Mouse (Mus musculus) activated CD4-positive, CD25-positive, alpha-beta regulatory T cell, adult 4 months (primary cell): ENCODE data around the gene Rpl6. TPM values are rescaled to one million over a fixed set of nuclear protein-coding genes. Genes with fewer than 3 reads are reported as not detected.
"Not testable (repeated sequence)": the region's sequence is repeated elsewhere in the genome, so short reads cannot be mapped to it uniquely, and the experiment has no call there.

Experiments
- ATAC-seq: one replicate; pipeline ENCODE4 v1.8.0; 2017
- polyA plus RNA-seq, 2 experiments: library from polyadenylated mRNA; unstranded; fragments of 100-300 nt; shearing (Covaris generic); gene quantifications; one replicate each; pipeline ENCODE4 v1.2.1; 2017

The Rpl6 gene
- polyA plus RNA-seq, 2 experiments from 2014 or later: 1,893 to 2,041 TPM

DNA sequence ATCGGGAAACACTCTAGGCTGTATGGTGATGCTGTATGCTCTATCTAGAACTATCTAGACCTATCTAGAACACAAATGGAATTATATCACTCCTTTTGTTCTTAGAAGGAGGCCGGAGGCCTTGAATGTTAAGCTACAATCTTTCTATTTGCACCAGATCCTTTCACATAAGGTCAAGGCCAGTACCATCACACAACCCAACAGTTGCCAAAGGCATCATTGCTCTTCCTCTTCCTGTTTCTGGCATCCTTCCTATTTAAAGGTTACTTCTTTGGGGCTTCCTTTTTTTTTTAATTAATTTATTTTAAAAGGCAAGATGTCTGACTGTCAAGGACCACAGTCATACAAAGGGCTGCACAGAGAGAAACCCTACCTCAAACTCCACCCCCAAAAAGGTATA, 6.9 kb upstream of the Rpl6 start:
- no peak for ATAC-seq

DNA sequence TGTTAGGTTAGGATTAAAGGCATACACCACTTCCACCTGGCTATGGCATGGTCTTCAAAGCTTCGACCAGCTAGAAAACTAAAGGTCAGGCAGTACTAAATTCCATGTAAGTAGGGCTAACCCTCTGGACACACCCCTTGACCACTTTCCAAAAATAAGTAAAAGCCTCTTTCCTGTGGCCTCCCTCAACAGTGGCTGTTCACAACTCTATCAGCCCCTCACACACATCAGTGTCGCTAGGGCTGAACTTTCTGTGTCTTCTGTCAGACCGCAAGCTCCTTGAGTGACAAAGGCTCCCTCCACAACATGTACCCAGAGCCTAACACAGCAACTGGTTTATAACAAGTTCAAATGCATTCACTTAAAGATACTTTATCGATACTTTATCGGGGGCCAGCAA, 5.9 kb upstream of the Rpl6 start:
- no peak for ATAC-seq

GRCm38 (mm10) chr5:121201739-121202138, 2.5 kb upstream of the Rpl6 start:
- peak; percentile 38 for ATAC-seq

DNA sequence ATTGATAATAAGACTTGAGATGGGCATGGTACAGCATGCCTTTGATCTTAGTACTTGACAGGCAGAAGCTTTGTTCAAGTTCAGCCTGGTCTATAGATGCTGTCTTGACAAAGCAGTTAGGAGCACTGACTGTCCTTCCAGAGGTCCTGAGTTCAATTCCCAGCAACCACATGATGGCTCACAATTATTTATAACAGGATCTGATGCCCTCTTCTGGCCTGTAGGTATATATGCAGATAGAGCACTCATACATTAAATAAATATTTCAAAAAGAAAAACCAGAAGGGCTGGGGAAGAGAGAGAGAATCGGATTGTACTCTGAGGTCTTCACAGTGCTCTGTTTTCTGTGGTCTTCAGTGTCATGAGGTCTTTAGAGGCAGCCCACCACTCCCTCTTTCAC, 1.8 kb upstream of the Rpl6 start:
- ATAC-seq: no peak

DNA sequence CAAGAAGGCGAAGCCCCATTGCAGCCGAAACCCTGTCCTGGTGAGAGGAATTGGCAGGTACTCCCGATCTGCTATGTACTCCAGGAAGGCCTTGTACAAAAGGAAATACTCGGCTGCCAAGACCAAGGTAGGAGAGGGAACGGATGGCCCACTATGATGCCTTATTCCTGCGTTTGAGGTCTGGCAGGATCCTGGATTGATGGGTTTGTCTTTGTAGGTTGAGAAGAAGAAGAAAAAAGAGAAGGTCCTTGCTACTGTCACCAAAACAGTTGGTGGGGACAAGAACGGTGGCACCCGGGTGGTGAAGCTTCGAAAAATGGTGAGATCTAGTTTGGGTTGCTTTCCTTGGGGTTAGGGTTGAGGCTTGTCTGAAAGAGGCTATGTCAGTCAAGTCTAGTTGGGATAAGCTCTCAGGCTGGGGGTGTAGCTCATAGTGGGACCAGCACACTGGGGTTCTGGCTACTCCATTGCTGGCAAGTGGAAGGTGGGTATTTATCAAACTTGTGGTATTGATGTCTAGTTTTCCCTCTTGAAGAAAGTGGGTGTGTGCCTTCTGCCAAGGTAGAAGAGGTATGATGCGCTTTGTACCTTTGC, 1.4 kb downstream of the Rpl6 start:
- not testable (repeated sequence) for ATAC-seq

DNA sequence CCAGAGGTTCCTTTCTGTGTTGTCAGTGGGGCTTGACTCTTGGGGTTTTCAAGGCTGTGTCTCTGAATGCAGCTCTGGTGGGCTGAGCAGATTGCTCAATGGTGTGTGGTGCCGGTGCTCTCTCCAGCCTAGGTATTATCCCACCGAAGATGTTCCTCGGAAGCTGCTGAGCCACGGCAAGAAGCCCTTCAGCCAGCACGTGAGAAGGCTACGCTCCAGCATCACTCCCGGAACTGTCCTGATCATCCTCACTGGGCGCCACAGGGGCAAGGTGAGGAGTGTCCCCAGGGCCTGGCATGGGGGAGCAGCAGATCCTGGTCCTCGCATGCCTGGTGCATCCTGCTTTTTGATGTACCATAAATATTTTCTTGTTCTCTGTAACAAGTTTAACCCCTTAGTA, 2.3 kb downstream of the Rpl6 start:
- ATAC-seq: no peak

DNA sequence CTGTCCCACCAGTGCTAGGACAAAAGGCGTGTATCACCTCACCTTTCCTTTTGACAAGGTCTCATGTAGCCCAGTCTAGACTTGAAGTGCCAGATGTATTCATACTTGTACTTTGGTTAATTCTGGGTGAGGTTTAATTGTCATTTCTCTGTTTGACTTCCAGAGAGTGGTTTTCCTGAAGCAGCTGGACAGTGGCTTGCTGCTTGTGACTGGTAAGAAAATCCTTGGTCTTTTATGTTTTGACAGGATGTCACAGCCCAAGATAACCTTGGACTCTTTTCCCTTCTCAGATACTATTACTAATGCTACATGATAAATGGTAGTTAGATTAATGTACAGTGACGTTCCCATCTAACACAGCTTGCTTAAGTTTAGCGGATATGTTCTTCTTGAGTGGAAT, 2.7 kb downstream of the Rpl6 start:
- no peak for ATAC-seq

DNA sequence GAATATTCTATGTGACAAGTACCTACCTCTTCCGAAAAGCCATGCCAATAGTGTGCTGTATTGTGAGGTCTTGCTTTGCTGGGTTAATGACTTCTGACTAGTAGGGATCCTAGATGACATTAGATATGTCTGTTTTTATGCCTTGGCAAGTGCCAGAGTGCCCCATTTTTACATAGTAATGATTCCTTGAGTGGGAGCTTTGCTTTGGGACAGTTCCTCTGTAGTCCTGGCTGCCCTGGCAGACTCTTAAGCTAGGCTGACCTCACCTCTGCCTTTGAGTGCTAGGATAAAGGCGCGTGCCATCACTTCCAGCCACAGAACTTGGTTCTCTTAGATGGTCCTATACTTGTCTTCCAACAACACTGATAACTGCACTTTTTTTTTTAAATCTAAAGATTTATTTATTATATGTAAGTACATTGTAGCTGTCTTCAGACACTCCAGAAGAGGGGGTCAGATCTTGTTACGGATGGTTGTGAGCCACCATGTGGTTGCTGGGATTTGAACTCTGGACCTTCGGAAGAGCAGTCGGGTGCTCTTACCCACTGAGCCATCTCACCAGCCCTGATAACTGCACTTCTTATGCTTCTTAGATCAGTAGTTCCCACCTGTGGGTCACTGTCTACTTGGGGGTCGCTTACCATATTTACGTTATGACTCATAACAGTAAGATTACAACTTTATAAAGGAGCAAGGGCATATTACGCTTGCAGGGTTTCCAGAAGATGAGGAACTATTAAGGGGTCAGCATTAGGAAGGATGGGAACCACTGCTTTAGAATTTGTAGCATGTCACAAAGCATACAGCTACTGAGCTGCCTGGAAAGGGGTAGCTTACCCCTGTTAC, 5.7 kb downstream of the Rpl6 start:
- no peak for ATAC-seq

- no peak for ATAC-seq
Observed at GRCm38 (mm10) chr5:121210601-121210924, 6.3 kb downstream of the Rpl6 start.

DNA sequence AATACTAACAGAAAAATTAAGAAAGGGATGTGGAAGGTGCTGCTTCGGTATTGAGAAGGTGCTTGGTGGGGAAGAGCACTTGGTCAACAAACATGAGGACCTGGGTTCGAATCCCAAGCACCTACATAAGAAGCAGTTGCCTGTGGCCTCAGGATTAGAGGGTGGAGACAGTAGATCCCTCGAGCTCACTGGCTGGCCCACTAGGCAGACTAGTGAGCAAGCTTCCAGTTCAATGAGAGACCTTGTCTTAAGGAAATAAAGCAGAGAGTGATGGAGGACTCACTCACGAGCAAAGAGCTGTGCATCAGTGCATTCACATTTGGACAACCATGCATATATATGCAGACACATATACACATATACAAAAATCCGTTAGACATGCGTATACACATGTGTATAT, 7.8 kb downstream of the Rpl6 start:
- ATAC-seq: no peak

GRCm38 (mm10) chr5:121214707-121215106, 10.4 kb downstream of the Rpl6 start:
- no peak for ATAC-seq

DNA sequence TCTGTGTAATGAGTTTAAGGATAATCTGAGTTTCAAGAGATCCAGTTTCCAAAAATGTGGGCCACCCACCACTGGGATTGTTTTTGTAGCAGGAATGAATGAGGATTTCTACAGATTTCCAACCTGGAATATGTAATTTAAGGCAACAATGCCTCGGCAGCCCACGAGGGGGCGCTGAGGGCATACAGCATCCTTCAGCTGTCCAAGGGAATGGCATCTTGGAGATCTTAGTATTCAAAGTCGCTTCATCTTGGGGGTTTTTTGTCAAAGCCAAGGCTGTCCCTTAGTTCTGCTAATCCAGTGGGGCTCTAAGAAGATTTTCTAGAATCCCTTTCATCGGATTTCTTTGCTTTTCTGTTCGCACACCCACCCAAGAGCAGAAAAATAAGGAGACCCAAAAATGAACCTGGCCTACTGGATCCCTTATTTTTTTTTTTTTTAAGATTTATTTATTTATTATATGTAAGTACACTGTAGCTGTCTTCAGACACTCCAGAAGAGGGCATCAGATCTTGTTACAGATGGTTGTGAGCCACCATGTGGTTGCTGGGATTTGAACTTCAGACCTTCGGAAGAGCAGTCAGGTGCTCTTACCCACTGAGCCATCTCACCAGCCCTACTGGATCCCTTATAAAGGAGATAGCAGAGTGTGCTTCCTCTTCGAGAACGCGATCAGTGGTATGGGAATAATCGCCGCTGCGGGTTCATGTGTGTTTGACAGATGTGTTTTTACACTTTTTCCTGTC, 11.3 kb downstream of the Rpl6 start:
- peak; percentile 28 for ATAC-seq

DNA sequence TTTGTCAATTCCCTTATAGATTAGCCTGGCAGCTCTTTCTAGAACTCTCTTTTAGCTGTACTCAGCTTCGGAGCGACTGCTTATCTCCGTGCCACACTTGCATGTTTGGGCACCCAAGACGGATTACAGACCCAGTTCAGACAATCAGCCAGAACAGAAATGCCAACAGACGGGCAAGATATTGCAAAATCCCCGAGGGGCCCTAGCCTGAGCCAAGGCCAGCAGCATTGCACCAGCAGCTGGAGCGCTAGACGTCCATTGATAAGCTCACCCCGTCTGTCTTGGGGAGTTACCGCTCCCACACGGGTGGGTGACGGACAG, 11.8 kb downstream of the Rpl6 start:
- ATAC-seq: no peak

DNA sequence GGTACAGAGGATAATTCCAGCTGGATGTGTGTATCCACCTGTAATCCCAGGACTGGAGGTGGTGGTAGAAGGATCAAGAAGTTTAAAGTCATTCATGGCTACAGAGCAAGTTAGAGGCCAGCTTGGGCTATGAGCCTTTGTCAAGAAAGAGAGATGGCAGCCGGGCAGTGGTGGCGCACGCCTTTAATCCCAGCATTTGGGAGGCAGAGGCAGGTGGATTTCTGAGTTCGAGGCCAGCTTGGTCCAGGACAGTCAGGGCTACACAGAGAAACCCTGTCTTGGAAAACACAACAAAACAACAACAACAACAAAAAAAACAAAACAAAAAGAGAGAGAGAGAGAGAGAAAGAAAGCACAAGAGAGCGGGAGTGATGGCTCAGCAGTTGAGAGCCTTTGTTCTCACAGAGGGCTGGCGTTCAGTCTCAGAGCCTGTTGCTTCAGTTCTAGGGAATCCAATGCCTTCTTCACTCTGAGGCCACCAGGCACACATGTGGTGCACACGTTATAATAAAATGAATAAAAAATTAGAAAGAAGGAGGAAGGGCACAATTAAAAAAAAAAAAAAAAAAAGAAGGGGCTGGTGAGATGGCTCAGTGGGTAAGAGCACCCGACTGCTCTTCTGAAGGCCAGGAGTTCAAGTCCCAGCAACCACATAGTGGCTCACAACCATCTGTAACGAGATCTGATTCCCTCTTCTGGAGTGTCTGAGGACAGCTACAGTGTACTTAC, 12.5 kb downstream of the Rpl6 start:
- ATAC-seq: not testable (repeated sequence)

DNA sequence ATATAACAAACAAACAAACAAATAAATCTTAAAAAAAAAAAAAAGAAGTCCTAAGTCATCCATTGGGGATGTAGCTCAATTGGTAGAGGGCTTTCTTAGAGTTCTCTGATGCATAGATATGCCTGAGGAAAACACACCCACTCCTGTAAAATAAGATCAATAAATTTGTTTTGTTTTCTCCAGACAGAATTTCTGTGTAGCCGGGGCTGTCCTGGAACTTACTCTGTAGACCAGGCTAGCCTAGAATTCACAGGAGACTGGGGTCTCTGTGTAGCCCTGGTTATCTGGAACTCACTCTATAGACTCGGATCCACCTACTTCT, 13.0 kb downstream of the Rpl6 start:
- no peak for ATAC-seq

- ATAC-seq: no peak
Observed at GRCm38 (mm10) chr5:121219190-121219589, 14.9 kb downstream of the Rpl6 start.

GRCm38 (mm10) chr5:121219980-121220731, 15.9 kb downstream of the Rpl6 start, which contains the start of gene Hectd4:
Hectd4 (plus strand) TSS chr5:121220219.
- peak; percentile 93 for ATAC-seq

GRCm38 (mm10) chr5:121220732-121221301, 16.5 kb downstream of the Rpl6 start:
- peak; percentile 26 for ATAC-seq

- no peak for ATAC-seq
Observed at GRCm38 (mm10) chr5:121221328-121221850, 17.1 kb downstream of the Rpl6 start.

DNA sequence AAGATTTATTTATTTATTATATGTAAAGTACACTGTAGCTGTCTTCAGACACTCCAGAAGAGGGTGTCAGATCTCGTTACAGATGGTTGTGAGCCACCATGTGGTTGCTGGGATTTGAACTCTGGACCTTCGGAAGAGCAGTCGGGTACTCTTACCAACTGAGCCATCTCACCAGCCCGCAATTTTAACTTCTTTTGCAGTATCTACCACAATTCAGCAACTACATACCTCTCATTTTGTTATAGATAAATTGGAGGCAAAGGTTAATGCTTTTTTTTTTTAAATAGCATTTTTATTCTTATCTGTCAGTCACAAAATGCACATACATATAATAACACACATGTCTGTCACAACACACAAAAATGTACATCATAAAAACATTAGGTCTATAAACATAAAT, 19.7 kb downstream of the Rpl6 start:
- ATAC-seq: not testable (repeated sequence)

DNA sequence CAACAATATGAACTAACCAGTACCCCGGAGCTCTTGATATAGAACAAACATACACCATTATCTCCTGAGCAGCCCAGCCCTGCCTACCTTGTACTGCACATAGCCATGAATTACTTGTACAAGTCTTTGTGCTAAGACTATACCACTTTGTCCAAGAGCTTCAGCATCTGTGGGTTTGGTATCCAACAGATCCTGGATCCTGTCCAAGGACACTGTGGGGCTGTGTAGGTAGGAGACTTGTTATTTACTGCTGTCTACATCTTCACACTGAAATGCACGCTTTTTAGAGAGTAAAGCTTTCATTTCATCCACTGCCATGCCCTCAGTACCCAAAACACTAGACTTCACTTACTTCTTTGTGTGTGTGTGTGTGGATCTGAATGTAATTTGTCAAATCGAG, 20.6 kb downstream of the Rpl6 start:
- ATAC-seq: no peak

DNA sequence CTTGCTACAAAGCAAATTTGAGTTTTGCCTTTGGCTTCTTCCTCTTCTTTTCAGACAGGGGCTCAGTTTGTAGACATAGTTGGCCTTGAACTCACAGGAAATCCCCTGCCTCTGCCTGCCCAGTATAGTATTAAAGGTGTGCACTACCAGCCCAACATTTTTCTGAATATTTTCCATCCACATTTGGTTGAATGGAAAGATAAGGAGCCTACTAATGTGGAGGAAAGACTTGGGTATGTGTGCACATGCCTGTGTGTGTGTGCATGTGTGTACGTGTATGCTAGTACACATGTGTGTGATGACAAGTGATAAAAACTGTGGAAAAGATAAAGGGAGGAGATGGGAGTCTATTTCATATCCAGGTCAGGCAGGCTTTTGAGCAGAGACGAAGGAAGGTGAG, 21.6 kb downstream of the Rpl6 start:
- no peak for ATAC-seq
